Mouse (Mus musculus) adrenal gland, adult (tissue): ENCODE measurements around the gene Polr3g.
A peak's percentile ranks its signal among the peaks of the same experiment; 100 is the strongest.
"Not testable (repeated sequence)": the region's sequence is repeated elsewhere in the genome, so short reads cannot be mapped to it uniquely, and the experiment has no call there.

Experiments
- DNase-seq, 2 experiments: peaks; one replicate each; pipeline ENCODE4 v3.0.0; 2022 to 2023; ENCODE audit warnings: low spot score in 1 of 2; ENCODE audit not compliant: inconsistent age in 2 of 2

Polr3g gene

DNA sequence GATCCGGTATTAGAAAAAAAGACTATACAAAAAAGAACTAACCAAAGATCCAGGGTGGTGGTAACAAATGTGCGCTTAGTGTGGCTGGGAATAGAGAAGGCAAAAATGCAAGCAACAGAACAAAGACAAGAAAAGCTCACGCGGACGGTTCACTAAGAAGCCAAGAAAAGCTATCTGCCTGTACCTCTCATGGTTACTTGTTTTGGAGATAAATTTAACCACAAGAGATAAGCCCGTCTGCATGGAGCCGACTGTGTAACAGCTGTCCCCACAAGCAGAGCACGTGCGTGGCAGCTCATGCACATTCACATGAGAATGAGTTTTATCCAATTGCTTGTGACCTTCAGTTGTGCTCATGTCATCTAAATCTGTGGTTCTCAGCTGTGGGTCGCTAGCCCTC lies 20.3 kb downstream of the Polr3g start:
- peak in 1 of 2 experiments; percentile 29 for DNase-seq

- no peak for DNase-seq
Measured at GRCm38 (mm10) chr13:81689587-81689986, 21.2 kb downstream of the Polr3g start.

DNA sequence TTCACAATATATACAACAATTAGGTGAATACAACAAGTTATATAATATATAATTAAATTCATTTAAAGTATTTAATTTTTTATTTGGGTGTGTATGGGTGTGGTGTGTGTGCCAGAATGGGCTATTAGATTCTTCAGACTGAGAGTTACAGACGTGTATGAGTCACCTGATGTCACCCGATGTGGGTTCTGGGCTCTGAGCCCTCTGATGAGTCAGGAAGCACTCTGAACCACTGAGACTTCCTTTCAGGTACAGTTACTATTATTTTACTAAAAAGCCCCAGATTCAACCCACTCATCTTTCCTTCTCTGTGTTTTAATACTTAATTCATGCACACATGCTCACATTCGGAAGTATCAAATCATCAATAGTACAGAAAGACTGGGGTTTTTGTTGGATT lies 25.9 kb downstream of the Polr3g start:
- no peak for DNase-seq

DNA sequence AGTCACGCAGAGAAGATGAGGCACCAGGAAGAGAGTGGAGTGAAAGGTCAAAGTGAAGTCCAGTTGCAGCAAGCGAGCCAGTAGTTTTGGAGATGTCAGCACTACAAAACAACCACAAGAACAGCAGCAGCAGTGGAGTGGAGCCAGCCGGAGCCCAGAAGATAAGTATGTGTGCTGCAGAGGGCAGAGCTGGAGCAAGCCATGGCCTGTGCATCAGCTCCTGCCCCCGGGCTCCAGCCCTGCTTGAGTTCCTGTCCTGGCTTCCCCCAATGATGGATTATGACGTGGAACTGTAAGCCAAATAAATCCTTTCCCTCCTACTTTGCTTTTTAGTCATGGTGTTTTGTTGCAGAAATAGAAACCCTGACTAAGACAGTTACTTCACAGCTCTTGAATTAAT lies 26.6 kb downstream of the Polr3g start:
- no peak for DNase-seq

GRCm38 (mm10) chr13:81683107-81683506 lies 27.7 kb downstream of the Polr3g start:
- DNase-seq = no peak

GRCm38 (mm10) chr13:81675333-81675732 lies 35.5 kb downstream of the Polr3g start:
- DNase-seq = peak in 1 of 2 experiments; percentile 69

DNA sequence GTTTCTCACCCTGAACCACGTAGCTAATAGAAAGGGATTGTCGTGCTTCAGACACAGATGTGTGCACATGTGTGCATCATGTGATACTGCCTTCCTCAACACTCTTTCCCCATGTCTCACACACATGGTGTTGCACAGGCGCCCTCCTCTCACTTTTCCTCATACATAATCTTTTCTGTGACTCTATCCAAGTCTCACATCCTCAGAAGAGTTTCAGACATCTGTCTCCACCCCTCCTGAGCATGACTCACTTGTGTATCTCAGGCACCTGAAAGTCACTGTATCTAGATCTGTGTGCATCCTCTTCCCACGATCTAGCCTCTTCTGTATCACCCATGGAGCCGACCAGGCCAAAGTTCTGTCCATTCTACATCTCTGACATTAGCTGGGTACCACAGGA lies 43.1 kb downstream of the Polr3g start:
- DNase-seq = no peak

- DNase-seq = peak; percentile 64 to 73
Measured at GRCm38 (mm10) chr13:81664331-81664698, 46.5 kb downstream of the Polr3g start.

- DNase-seq = no peak
Measured at GRCm38 (mm10) chr13:81663566-81664330, 47.1 kb downstream of the Polr3g start.

DNA sequence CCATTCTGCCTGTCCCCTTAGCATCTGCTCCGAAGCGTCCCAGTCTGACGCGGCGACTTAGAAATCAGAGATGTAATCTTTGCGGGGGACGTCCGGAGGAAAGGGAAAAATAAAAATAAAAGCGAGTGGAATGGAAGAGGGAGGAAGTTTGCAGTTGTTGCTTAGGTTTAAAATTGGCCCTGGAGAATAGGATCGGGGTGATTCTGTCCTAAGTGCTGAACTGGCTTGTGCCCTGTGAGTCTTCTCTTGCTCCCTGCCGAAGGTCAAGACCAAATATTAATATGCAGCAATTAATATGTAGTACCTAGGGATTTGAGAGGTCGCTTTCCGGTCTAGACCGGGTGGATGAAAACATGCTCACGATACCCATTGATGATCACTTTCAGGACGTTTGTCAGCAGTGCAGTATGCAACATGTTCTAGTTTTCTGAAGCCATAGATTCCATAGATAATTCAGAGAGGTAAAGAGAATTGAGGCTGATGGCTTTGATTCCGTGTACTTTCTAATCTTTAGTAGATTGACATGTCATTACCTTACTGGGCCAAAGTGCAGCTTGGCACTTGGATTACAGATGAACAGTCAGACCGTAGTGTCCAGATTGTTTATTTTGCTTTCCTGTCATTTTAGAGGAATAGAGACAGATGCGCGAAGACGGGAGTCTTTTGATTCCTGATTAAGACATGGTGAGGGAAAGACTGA lies 52.6 kb downstream of the Polr3g start:
- DNase-seq = no peak

- peak; percentile 94 to 98 for DNase-seq
Measured at GRCm38 (mm10) chr13:81657351-81658052, 53.3 kb downstream of the Polr3g start, which contains the start of gene Lysmd3. Gene Lysmd3, plus strand, starts transcription at chr13:81657663.

- no peak for DNase-seq
Measured at GRCm38 (mm10) chr13:81657008-81657350, 53.8 kb downstream of the Polr3g start.

- peak in 1 of 2 experiments; percentile 67 for DNase-seq
Measured at GRCm38 (mm10) chr13:81656091-81656850, 54.5 kb downstream of the Polr3g start.

GRCm38 (mm10) chr13:81650382-81650781 lies 60.4 kb downstream of the Polr3g start:
- DNase-seq = not testable (repeated sequence)

- no peak for DNase-seq
Measured at GRCm38 (mm10) chr13:81646348-81646747, 64.5 kb downstream of the Polr3g start.

DNA sequence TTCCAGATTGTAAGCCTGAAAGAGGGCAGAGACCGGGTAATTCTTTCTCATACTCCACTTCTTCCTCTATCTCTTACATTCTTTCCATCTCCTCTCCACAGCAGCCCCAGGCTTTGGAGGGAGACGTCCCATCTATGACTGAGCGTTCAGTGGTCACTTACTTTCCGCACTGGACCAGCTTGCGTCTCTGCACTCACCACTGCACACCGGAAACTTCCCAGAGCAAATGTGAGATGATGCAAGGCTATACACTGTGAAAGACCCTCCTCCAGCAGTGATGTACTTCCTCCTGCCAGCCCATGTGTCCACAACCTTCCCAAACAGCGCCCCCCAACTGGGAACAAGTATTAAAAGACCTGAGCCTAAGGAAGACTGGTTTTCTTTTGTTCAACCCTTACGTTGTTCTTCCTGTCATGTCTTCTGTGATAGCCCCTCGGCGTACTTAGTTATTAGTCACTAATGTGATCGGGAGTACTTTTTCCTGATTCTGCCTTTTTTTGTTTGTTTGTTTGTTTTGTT lies 66.7 kb downstream of the Polr3g start:
- DNase-seq = no peak

DNA sequence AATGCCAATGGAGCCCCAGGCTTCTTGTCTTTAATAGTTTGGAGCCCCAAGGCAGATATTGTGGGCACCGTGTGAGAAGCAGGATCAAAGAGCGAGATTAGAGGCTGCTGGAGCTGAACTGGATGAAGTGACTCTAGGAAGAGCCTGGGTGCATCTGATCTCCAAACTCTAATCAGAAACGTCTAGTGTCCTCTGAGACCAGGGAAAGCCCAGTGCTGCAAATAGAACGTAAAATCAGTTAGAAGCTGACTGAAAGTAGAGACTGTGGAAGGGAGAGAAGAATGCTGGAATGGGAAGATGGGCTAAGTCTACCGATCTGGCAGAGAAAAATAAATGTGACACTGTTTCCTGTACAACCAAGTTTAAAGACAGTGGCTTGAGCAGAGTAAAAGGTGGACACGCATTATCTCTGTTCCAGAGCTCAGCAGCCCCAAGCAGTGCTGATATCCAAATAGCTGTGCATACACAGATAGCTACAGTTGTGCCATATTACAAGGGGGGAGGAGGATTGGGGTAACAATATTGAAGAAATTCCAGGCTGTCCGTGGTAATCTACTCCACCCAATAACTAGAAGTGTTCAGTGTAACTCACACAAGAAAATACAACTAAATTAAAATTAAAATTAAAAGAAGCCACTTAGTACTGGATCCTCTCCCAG lies 68.2 kb downstream of the Polr3g start:
- DNase-seq = no peak

DNA sequence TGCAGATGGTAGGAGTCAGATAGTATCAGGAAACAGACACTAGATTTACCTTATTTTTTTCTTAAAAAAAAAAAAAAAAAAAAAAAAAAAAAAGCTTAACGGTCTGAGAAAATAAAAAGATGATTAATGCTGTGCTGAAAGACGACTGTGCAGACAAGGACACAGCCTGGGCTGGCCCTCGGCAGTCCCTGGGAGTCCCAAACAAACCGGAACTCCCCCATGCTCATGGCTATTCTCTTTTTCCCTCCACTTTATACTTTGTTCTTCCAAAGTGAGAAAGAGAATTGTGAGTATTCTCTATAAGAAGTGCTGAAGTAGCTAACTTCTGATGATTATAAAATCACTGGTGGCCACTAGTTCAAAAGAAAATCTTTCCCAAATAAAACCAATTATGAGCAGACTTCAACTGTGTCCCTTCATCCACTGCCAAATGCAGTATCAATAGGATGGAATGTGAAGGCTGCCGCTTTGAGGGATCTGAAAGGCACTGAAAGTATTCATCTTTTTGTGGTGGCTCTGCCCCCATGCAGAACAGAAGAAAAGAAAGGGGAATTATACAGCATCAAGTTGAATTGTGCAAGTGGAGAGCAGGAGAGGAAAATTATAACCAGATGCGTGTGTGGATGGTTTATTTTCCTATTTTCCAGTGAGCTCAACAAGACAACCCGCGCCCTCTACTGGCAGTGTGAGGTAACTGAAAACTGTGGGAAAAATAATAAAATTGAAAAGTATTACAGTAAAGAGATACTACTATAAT lies 69.3 kb downstream of the Polr3g start:
- peak; percentile 36 to 83 for DNase-seq

GRCm38 (mm10) chr13:81640881-81641280 lies 69.9 kb downstream of the Polr3g start:
- peak in 1 of 2 experiments; percentile 23 for DNase-seq

DNA sequence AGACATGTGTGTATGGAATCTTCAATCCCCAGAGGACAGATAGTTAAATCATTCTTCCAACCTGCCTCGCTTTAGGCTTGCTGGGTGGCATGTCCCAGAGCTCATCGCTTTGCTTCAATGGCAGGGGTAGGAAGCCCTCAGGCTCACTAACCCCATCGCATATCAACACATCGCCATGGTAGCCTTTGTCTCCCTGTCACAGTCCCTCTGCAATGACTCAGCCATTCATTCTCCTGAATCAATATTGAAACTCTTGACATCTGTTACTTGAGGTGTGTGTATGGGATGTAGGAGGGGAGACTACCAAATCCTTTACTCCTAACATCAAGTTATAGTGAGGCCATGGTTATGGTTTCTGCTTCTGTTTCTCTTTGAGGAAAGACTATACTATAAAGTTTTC lies 71.2 kb downstream of the Polr3g start:
- no peak for DNase-seq
